Mouse (Mus musculus) liver, embryonic 11.5 days (tissue): ENCODE data around the gene Lnx1. TPM values are rescaled to one million over a fixed set of nuclear protein-coding genes. Genes with fewer than 3 reads are reported as not detected.

Experiments used
- ATAC-seq: fragments of 200-750 bp; cut with Nextera tagmentation; replicated peaks from 2 replicates; pipeline ENCODE4 v1.8.0; 2017; ENCODE audit warnings: moderate number of reproducible peaks, mild to moderate bottlenecking, moderate TSS enrichment, moderate library complexity; ENCODE audit not compliant: low FRiP score
- DNase-seq: peaks from one replicate; pipeline ENCODE4 v3.0.0-alpha.2; 2017; ENCODE audit warnings: low spot score
- H3K27ac ChIP-seq: fragments of 300-500 bp; sonication (generic); 2 replicates; pipeline ENCODE4 v1.5.1; 2014; ENCODE audit warnings: mild to moderate bottlenecking, low read depth, low read length, control low read depth
- H3K27me3 ChIP-seq: fragments of 300-500 bp; sonication (generic); replicated peaks from 2 replicates; pipeline ENCODE4 v1.6.1; 2014; ENCODE audit warnings: low read length, mixed read lengths; ENCODE audit not compliant: control insufficient read depth, insufficient read depth
- H3K36me3 ChIP-seq: fragments of 300-500 bp; sonication (generic); 2 replicates; pipeline ENCODE4 v1.6.1; 2014; ENCODE audit warnings: mild to moderate bottlenecking, low read length, moderate library complexity, mixed read lengths; ENCODE audit not compliant: control insufficient read depth, insufficient read depth
- H3K4me1 ChIP-seq: fragments of 300-500 bp; sonication (generic); replicated peaks from 2 replicates; pipeline ENCODE4 v1.6.1; 2014; ENCODE audit warnings: low read length, mixed read lengths; ENCODE audit not compliant: control insufficient read depth, insufficient read depth
- H3K4me2 ChIP-seq: fragments of 300-500 bp; sonication (generic); 2 replicates; pipeline ENCODE4 v1.6.1; 2014; ENCODE audit warnings: mild to moderate bottlenecking, control low read depth, moderate library complexity
- H3K4me3 ChIP-seq: fragments of 300-500 bp; sonication (generic); 2 replicates; pipeline ENCODE4 v1.5.1; 2014; ENCODE audit warnings: low read depth, low read length, control low read depth
- H3K9ac ChIP-seq: fragments of 300-500 bp; sonication (generic); 2 replicates; pipeline ENCODE4 v1.6.1; 2014; ENCODE audit warnings: low read depth, low read length, control low read depth
- H3K9me3 ChIP-seq: fragments of 300-500 bp; sonication (generic); 2 replicates; pipeline ENCODE4 v1.6.1; 2016; ENCODE audit warnings: low read length, inconsistent platforms, mixed read lengths; ENCODE audit not compliant: control insufficient read depth
- WGBS: fragments of 180-500 bp; shearing (Covaris S2); extraction: QIAGEN DNeasy Blood & Tissue Kit; methylation state at CpG from one replicate; pipeline ENCODE4 v1.1.7; 2014; 5-methylcytosine and 5-hydroxymethylcytosine counted together
- polyA plus RNA-seq: library from polyadenylated mRNA; unstranded; fragments of >200 nt; fragmentation: Nextera tagmentation; extraction: Ambion mirVana; gene quantifications from 2 replicates; pipeline ENCODE4 v1.2.1, GENCODE M21; 2014

The Lnx1 gene
- polyA plus RNA-seq, 1 experiment from 2014 or later, result 0.52 TPM

DNA sequence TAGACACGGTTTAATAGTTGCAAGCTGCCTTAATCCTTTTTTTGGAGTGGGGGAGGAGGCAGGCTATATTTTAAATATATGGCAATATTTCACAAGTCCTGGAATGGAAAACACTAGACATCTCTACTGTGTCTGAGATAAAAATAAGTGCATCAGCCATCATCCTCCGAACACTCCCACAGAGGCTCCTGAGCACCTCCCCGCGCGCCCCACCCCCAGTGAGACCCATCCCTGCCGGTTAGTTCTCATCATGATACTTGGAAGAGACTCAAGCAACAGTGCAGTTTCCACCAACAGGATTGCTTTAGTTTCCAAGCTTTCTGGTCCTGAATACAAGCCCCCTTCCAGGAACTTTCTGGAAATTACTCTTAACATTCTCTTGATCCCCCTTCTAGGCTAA is 63.2 kb downstream of the Lnx1 start:
- H3K9ac ChIP-seq, result no peak overlapping the region
- DNase-seq (no peak), ATAC-seq (no peak)
- WGBS, result 85% methylated on average over 6 of the region's 6 CpGs
- no peaks in the 10 kb centered on the region for H3K27me3 ChIP-seq
- no peaks in the 10 kb centered on the region for H3K4me1 ChIP-seq
- H3K9me3 ChIP-seq, result no peaks in the 10 kb centered on the region
- H3K4me3 ChIP-seq, result no peak overlapping the region
- H3K4me2 ChIP-seq, result no peak overlapping the region
- no peak overlapping the region for H3K27ac ChIP-seq
- no peaks in the 10 kb centered on the region for H3K36me3 ChIP-seq

DNA sequence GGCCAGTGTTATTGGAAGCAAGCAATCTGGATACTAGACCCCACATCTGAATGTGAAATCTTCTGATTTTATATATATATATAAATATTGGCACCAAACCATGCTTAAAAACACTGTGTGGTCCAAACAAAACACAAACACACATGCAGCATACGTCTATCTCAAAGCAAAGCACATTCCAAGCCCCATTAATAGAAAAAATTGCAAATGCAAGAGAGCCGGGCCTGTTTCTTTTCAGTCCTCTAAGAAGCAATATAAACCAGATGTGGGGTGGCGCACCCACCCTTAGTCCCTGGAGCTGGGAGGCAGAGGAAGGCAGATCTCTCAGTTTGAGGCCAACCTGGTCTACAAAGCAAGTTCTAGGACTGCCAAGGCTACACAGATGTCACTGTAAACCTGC is 68.3 kb downstream of the Lnx1 start:
- no peak overlapping the region for H3K27ac ChIP-seq
- H3K9me3 ChIP-seq, result no peaks in the 10 kb centered on the region
- no peak overlapping the region for H3K4me2 ChIP-seq
- H3K9ac ChIP-seq, result no peak overlapping the region
- no peak for ATAC-seq
- no peaks in the 10 kb centered on the region for H3K27me3 ChIP-seq
- H3K4me1 ChIP-seq, result no peaks in the 10 kb centered on the region
- no peak for DNase-seq
- H3K4me3 ChIP-seq, result no peak overlapping the region
- H3K36me3 ChIP-seq, result no peaks in the 10 kb centered on the region
- WGBS, result 69% methylated on average over 3 of the region's 3 CpGs

DNA sequence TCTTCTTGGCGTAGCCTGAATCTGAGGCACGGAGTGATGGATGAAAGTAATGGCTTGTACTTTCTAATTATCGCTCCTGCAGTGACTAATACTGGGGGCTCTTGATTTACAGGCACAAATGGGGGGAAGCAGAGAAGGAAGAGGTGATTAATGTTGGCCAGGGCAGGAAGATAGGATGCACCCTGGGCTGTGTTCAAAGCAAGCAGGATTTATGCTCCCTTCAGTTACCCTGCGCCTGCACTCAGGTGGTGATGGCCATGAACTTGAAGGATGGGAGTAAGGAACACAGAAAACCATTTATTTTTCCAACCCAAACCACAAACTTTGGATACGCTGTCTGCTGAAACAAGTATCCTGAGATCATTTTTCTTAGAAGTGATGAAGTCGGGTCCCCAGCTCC is 69.3 kb downstream of the Lnx1 start:
- H3K4me2 ChIP-seq, result no peak overlapping the region
- no peaks in the 10 kb centered on the region for H3K36me3 ChIP-seq
- H3K4me3 ChIP-seq, result no peak overlapping the region
- no peaks in the 10 kb centered on the region for H3K4me1 ChIP-seq
- H3K9me3 ChIP-seq, result no peaks in the 10 kb centered on the region
- H3K9ac ChIP-seq, result no peak overlapping the region
- no peaks in the 10 kb centered on the region for H3K27me3 ChIP-seq
- 71% methylated on average over 6 of the region's 6 CpGs for WGBS
- ATAC-seq (no peak), DNase-seq (no peak)
- H3K27ac ChIP-seq, result no peak overlapping the region

DNA sequence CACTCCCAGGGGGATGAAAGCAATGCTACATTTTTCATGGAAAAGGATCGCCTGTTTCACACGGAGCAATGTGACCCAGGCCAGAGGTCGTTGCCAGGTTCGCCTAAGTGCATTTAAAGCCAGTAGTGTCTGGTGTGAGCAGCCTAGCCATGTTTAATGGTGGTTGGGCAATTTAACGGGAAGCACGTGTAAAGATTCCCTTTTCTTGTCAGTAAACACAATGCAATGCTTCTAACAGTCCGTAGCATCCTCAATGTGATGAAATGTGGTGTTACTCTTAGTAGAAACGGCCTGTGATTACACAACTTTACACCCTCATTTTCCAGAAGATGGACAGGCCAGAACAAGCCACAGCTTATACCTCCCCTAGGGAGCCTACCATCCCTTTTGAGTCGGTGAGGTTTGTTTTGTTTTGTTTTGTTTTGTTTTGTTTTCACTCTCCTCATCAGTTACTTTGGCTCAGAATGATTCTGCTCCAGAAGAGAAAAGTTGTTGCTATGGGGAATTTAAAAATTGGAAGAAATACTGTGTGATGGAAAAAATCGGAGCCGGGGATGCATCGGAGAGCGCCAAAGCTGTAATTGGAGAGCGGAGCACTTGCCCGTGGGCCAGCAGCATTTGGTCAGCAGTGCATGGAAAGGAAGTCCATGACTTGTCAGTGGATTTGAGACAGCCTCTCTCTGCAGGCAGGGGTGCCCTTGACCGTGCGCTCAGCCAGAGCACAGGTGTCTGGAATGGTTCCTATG is 70.2 kb downstream of the Lnx1 start:
- Histone ChIP-seq H3K4me1 (no peaks in the 10 kb centered on the region), H3K27me3 (no peaks in the 10 kb centered on the region), H3K4me3 (no peak overlapping the region), H3K9me3 (no peaks in the 10 kb centered on the region), H3K36me3 (no peaks in the 10 kb centered on the region), H3K4me2 (no peak overlapping the region), H3K9ac (no peak overlapping the region), H3K27ac (no peak overlapping the region)
- WGBS, result 65% methylated on average over 17 of the region's 17 CpGs
- DNase-seq (no peak), ATAC-seq (no peak)

DNA sequence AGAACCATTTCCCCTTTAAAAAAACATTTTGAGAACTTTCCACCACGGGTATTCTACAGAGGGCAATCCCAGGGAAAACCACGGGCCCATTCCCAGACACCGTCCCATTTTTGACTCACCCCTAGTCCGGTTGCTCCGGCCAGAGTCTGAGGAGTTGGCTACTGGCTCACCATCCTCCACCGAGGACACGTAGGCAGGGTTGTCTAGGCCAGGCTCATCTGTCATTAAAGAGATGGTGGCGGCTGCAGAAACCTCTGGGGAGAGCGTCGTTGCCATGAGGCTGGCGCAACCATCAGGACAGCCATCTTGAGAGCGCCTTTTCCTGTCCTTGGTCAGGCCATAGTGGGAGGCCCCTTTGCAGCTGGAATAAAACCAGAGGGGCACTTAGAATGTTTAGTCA is 74.7 kb downstream of the Lnx1 start:
- 86% methylated on average over 12 of the region's 12 CpGs for WGBS
- no peaks in the 10 kb centered on the region for H3K4me1 ChIP-seq

DNA sequence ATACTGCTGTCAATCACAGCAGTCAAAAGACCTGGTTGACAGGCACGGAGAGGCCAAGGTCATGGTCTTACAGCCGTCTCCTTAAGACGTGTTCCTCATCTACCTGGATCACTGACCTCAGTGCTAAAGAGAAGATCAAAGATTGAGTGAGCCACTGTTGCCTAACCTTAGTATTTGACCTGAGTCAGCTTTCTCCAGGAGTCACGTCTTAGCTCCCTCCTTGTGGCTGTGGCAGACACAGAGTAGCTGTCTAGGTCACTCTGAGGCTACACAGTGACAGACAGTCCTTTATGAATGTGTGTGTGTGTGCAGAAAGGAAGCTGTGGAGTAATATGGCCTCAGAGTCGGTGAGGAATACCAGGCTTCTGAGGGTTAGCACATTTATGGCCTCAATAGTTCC is 78.3 kb downstream of the Lnx1 start:
- ATAC-seq (no peak), DNase-seq (no peak)
- Histone ChIP-seq H3K9ac (no peak overlapping the region), H3K4me1 (0 out of 2 replicates have a peak, but pooled peaks cover 2% of the 10 kb centered on the region), H3K4me2 (no peak overlapping the region), H3K9me3 (no peaks in the 10 kb centered on the region), H3K4me3 (no peak overlapping the region), H3K27ac (no peak overlapping the region), H3K27me3 (no peaks in the 10 kb centered on the region), H3K36me3 (no peaks in the 10 kb centered on the region)
- WGBS, result 54% methylated on average over 5 of the region's 5 CpGs

More for the DNA sequence above, 74.7 kb downstream of the Lnx1 start:
- no peak overlapping the region for H3K9ac ChIP-seq
- H3K9me3 ChIP-seq, result no peaks in the 10 kb centered on the region
- no peaks in the 10 kb centered on the region for H3K36me3 ChIP-seq
- no peaks in the 10 kb centered on the region for H3K27me3 ChIP-seq
- H3K27ac ChIP-seq, result no peak overlapping the region
- ATAC-seq (no peak), DNase-seq (no peak)
- H3K4me3 ChIP-seq, result no peak overlapping the region
- H3K4me2 ChIP-seq, result no peak overlapping the region

DNA sequence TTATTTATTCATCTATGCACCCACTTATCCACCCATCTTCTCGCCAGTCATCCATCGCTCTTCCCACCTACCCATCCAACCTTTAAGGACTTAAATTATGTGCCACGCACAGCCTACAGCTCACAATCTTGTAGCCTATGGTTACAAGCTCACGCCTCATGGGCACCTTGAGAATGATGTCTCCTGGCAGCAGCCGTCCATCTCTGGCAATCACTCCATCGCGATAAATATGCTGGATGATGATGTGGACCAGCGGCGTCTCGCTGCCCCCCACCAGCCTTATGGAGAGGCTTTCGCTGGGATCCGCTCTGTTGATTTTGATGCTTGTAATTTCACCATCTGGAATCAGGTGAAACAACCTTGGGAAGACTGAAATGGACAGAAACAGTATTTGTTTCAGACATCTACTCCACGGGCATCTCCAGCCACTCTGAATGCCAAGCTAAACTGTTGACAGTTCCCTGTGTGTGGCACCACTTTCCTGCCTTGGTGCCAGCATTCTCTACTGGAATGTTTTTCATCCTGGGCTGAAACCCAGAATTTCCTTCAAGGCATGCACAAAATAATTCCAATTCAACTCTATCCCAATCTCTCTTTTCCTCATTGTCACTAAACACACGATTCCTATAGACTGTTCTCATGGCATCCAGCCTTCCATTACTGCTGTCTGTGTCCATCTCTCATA is 79.3 kb downstream of the Lnx1 start:
- WGBS, result 89% methylated on average over 14 of the region's 14 CpGs
- no peak overlapping the region for H3K4me2 ChIP-seq
- no peak overlapping the region for H3K27ac ChIP-seq
- no peak overlapping the region for H3K9ac ChIP-seq
- H3K4me1 ChIP-seq, result 0 out of 2 replicates have a peak, but pooled peaks cover 2% of the 10 kb centered on the region
- no peak for DNase-seq
- H3K9me3 ChIP-seq, result no peaks in the 10 kb centered on the region
- no peaks in the 10 kb centered on the region for H3K36me3 ChIP-seq
- no peak for ATAC-seq
- no peaks in the 10 kb centered on the region for H3K27me3 ChIP-seq
- H3K4me3 ChIP-seq, result no peak overlapping the region

DNA sequence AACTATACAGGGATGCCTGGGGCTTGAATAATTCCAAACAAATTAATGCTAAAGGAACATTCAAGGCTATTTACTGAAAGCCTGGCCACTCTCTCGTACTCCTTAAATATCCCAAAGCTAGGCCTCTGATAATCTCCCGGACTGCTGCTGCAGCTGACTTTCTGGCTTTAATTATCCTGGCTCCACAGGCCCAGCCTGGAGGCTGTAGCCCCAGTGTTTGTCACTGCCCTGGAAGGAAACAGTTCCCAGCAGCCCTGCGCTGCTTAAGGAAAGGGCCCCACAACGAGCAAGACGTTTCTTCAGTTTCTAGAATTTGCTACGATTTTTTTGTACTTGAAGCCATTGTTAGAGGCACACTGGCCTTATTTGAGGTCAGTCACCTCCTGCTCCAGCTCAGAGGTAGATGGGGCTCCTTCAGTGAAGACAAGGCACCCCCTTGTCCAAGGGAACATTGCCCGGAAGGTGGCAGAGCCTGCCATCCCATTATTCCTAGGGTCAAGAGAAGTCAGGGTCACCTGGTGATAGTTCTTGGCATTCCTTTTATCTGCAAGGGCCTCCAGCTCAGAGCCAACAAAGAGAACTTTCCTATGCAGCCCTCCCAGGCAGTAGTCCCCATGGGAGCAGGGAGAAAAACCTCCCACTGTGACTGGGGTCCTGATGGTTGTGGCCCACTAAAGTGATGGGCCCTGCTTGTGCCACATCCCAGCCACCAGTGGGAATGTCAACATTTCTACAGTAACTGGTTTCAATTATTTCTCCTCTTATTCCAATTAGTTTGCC is 80.8 kb downstream of the Lnx1 start:
- Histone ChIP-seq H3K4me1 (0 out of 2 replicates have a peak, but pooled peaks cover 2% of the 10 kb centered on the region), H3K27ac (no peak overlapping the region), H3K9me3 (no peaks in the 10 kb centered on the region), H3K9ac (no peak overlapping the region), H3K36me3 (no peaks in the 10 kb centered on the region), H3K4me2 (no peak overlapping the region), H3K4me3 (no peak overlapping the region), H3K27me3 (no peaks in the 10 kb centered on the region)
- no peak for DNase-seq
- no peak for ATAC-seq
- 47% methylated on average over 7 of the region's 7 CpGs for WGBS
